Mouse (Mus musculus) neural tube, embryonic 14.5 days (tissue): Measurements from ENCODE around the gene Zbtb20. TPM values are rescaled to one million over a fixed set of nuclear protein-coding genes. Genes with fewer than 3 reads are reported as not detected.
A peak's percentile ranks its signal among the peaks of the same experiment; 100 is the strongest.

Source experiments
- ATAC-seq: fragments of 200-750 bp; cut with Nextera tagmentation; 2 replicates; pipeline ENCODE4 v1.8.0; 2017; ENCODE audit warnings: low read depth, mild to moderate bottlenecking, moderate TSS enrichment, moderate library complexity
- H3K27ac ChIP-seq: fragments of 300-500 bp; sonication (generic); 2 replicates; pipeline ENCODE4 v1.5.1; 2014; ENCODE audit warnings: low read depth, mild to moderate bottlenecking, control low read depth, low read length, moderate library complexity, mixed read lengths
- H3K27me3 ChIP-seq: fragments of 300-500 bp; sonication (generic); 2 replicates; pipeline ENCODE4 v1.6.1; 2014; ENCODE audit warnings: low read length; ENCODE audit not compliant: control insufficient read depth, insufficient read depth
- H3K36me3 ChIP-seq: fragments of 300-500 bp; sonication (generic); 2 replicates; pipeline ENCODE4 v1.6.1; 2014; ENCODE audit warnings: low read length, mixed read lengths; ENCODE audit not compliant: control insufficient read depth, insufficient read depth
- H3K4me1 ChIP-seq: fragments of 300-500 bp; sonication (generic); 2 replicates; pipeline ENCODE4 v1.6.1; 2014; ENCODE audit warnings: low read length; ENCODE audit not compliant: control insufficient read depth, insufficient read depth
- H3K4me2 ChIP-seq: fragments of 300-500 bp; sonication (generic); 2 replicates; pipeline ENCODE4 v1.6.1; 2014; ENCODE audit warnings: mild to moderate bottlenecking, low read depth, low read length, control low read depth
- H3K4me3 ChIP-seq: fragments of 300-500 bp; sonication (generic); 2 replicates; pipeline ENCODE4 v1.5.1; 2014; ENCODE audit warnings: low read depth, low read length, control low read depth, mixed read lengths
- H3K9ac ChIP-seq: fragments of 300-500 bp; sonication (generic); replicated peaks from 2 replicates; pipeline ENCODE4 v1.6.1; 2014; ENCODE audit warnings: low read depth, mild to moderate bottlenecking, control low read depth, low read length, mixed read lengths
- H3K9me3 ChIP-seq: fragments of 300-500 bp; sonication (generic); 2 replicates; pipeline ENCODE4 v1.6.1; 2016; ENCODE audit warnings: low read length; ENCODE audit not compliant: control insufficient read depth
- WGBS: fragments of 180-500 bp; shearing (Covaris S2); extraction: QIAGEN DNeasy Blood & Tissue Kit; methylation state at CpG from one replicate; pipeline ENCODE4 v1.1.7; 2014; 5-methylcytosine and 5-hydroxymethylcytosine counted together
- polyA plus RNA-seq: library from polyadenylated mRNA; unstranded; fragments of >200 nt; fragmentation: Nextera tagmentation; extraction: Ambion mirVana; gene quantifications from 2 replicates; pipeline ENCODE4 v1.2.1, GENCODE M21; 2014

Zbtb20 gene
- polyA plus RNA-seq, 1 experiment from 2014 or later = 57.2 TPM

- Histone ChIP-seq H3K27me3 (no peaks in the 10 kb centered on the region), H3K4me1 (peaks cover 4% of the 10 kb centered on the region; the same call in 1 of the 2 replicates), H3K9me3 (no peaks in the 10 kb centered on the region), H3K4me3 (no peak overlapping the region), H3K27ac (no peak overlapping the region), H3K9ac (no peak overlapping the region), H3K4me2 (no peak overlapping the region), H3K36me3 (no peaks in the 10 kb centered on the region)
- ATAC-seq = 0 out of 2 replicates have a peak, but pooled peaks have one; percentile 11
- WGBS = 59% methylated on average over 10 of the region's 10 CpGs
Measured at GRCm38 (mm10) chr16:43464476-43465080, 588.9 kb downstream of the Zbtb20 start.

GRCm38 (mm10) chr16:43465368-43465839 is 589.7 kb downstream of the Zbtb20 start:
- no peak overlapping the region for H3K27ac ChIP-seq
- no peak overlapping the region for H3K4me3 ChIP-seq
- no peak for ATAC-seq
- H3K4me1 ChIP-seq = peaks cover 4% of the 10 kb centered on the region; the same call in 1 of the 2 replicates
- WGBS = 64% methylated on average over 3 of the region's 3 CpGs
- no peak overlapping the region for H3K9ac ChIP-seq
- H3K9me3 ChIP-seq = no peaks in the 10 kb centered on the region
- H3K4me2 ChIP-seq = no peak overlapping the region
- no peaks in the 10 kb centered on the region for H3K27me3 ChIP-seq
- no peaks in the 10 kb centered on the region for H3K36me3 ChIP-seq

DNA sequence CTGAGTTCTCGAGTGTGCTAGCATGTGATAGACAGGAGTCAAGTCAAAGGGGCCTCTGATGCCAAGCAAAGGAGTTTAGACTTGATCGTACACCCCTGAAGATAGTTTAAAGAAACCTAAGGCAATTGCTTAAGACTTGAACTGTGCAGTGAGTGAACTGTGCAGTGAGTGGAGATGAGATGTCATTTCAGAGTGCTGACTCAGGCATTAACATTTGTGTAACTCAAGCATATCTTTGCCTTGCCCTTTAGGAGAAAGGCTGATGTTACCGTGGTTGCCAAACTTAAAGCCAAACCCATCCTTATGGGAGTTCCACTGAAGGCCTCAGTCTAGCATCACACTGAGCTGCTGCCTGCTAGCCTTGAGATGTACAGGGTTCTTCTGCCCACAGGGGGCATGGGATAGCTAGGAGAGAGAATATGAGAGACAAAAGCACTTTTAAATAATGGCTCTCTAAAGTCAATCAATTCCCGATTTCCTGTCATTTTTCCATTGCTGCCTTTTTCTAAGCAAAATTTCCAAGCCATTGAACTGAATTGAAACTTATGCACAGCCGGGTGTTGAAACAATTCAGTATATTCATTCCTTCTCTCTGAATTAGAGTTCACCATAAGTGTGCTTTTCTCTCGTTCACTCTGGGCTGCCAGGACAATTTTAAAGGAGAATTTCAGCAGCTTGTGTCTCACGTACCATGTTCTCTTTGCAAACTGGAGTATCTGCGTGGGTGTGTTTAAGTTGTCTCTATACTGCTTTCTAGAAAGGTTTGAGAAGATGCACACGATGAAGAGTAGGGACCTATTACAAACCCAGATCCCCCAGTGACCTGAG is 590.5 kb downstream of the Zbtb20 start:
- ATAC-seq = no peak
- no peak overlapping the region for H3K27ac ChIP-seq

GRCm38 (mm10) chr16:43466749-43467065 is 591.0 kb downstream of the Zbtb20 start:
- H3K4me1 ChIP-seq = peaks cover 4% of the 10 kb centered on the region; the same call in 1 of the 2 replicates
- no peaks in the 10 kb centered on the region for H3K36me3 ChIP-seq
- no peaks in the 10 kb centered on the region for H3K9me3 ChIP-seq
- WGBS = 77% methylated on average over 2 of the region's 2 CpGs
- no peak overlapping the region for H3K9ac ChIP-seq
- H3K4me3 ChIP-seq = no peak overlapping the region
- no peaks in the 10 kb centered on the region for H3K27me3 ChIP-seq
- no peak for ATAC-seq
- no peak overlapping the region for H3K27ac ChIP-seq
- H3K4me2 ChIP-seq = no peak overlapping the region

More for the DNA sequence above, 590.5 kb downstream of the Zbtb20 start:
- Histone ChIP-seq H3K36me3 (no peaks in the 10 kb centered on the region), H3K4me3 (no peak overlapping the region), H3K9ac (no peak overlapping the region), H3K4me1 (peaks cover 4% of the 10 kb centered on the region; the same call in 1 of the 2 replicates), H3K9me3 (no peaks in the 10 kb centered on the region), H3K4me2 (no peak overlapping the region), H3K27me3 (no peaks in the 10 kb centered on the region)
- WGBS = 88% methylated on average over 9 of the region's 9 CpGs

DNA sequence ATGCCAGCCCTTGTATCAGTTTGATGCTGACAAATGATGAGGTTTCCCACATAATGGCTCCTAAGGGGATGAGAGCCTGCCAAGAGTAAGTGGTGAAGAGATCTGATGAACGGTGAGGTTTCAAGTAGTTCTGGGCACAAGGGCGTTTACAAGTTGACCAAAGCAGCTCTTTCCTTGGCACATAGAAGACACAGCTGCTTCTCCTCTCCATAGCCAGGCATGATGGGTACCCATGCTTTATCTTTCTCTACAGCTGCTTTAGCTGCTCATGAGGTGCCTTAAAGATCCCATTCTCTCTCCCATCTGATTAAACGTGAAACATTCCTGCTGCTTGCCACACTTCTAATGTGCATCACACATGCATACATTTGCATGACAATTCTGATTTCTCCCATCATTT is 595.4 kb downstream of the Zbtb20 start:
- ATAC-seq = no peak
- no peak overlapping the region for H3K27ac ChIP-seq
- H3K36me3 ChIP-seq = no peaks in the 10 kb centered on the region
- WGBS = 73% methylated on average over 3 of the region's 3 CpGs
- H3K4me3 ChIP-seq = no peak overlapping the region
- no peak overlapping the region for H3K9ac ChIP-seq
- H3K9me3 ChIP-seq = no peaks in the 10 kb centered on the region
- no peaks in the 10 kb centered on the region for H3K27me3 ChIP-seq
- no peaks in the 10 kb centered on the region for H3K4me1 ChIP-seq
- H3K4me2 ChIP-seq = no peak overlapping the region

GRCm38 (mm10) chr16:43474941-43475728 is 599.5 kb downstream of the Zbtb20 start:
- 88% methylated on average over 11 of the region's 11 CpGs for WGBS
- H3K36me3 ChIP-seq = no peaks in the 10 kb centered on the region
- no peak overlapping the region for H3K27ac ChIP-seq
- no peak overlapping the region for H3K4me2 ChIP-seq
- no peaks in the 10 kb centered on the region for H3K4me1 ChIP-seq
- H3K27me3 ChIP-seq = no peaks in the 10 kb centered on the region
- no peak overlapping the region for H3K4me3 ChIP-seq
- no peak for ATAC-seq
- H3K9me3 ChIP-seq = no peaks in the 10 kb centered on the region
- H3K9ac ChIP-seq = no peak overlapping the region

DNA sequence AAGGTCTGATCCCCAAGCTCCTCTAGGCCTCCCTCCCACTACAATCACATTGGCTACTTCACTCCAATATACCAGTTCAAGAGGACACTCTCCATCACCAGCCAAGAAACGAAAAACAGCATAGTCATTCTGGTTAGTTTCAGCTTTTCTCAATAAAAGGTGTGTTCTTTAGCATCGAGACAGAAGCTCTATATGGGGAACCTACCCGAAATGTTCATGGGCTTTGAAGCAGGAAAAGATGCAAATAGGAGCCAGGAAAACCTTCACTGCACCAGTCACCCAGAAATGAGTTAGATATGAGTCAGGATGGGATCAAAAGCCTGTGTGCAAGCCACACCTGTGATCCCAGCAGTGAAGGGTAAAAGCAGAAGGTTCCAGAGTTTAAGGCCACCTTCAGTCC is 601.2 kb downstream of the Zbtb20 start:
- WGBS = 81% methylated on average over 3 of the region's 3 CpGs

DNA sequence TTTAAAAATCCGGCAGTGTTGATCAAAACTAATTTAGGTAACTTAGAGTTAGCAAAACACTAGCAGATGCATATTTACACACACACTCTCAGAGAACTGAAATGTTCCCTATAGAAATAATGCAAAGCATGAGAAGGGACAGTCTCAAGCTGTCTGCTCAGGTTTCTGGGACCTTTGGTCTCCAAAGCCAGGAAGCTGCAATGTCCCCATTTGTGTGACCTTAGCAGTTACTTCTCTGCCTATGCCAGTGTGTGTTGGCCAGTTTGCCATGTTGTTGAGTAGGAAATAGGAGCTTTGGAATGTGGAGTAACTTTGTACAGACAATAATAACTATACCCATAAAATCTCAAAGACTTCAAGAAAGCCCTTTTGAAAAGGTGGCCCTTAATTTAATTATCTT is 602.7 kb downstream of the Zbtb20 start:
- Histone ChIP-seq H3K4me2 (no peak overlapping the region), H3K9me3 (no peaks in the 10 kb centered on the region), H3K27ac (no peak overlapping the region), H3K36me3 (no peaks in the 10 kb centered on the region), H3K9ac (no peak overlapping the region), H3K4me3 (no peak overlapping the region), H3K27me3 (no peaks in the 10 kb centered on the region), H3K4me1 (no peaks in the 10 kb centered on the region)
- ATAC-seq = no peak
- 89% methylated on average over 1 of the region's 1 CpGs for whole genome bisulfite sequencing

More for the DNA sequence above, 601.2 kb downstream of the Zbtb20 start:
- Histone ChIP-seq H3K4me1 (no peaks in the 10 kb centered on the region), H3K9me3 (no peaks in the 10 kb centered on the region), H3K4me3 (no peak overlapping the region), H3K36me3 (no peaks in the 10 kb centered on the region), H3K9ac (no peak overlapping the region), H3K27me3 (no peaks in the 10 kb centered on the region), H3K27ac (no peak overlapping the region), H3K4me2 (no peak overlapping the region)
- ATAC-seq = no peak
